8 mouse cellular contexts compared by ENCODE assay signal in genomic region chr12:26414451-26415103, GRCm38 (mm10). TPM values are rescaled to one million over a fixed set of nuclear protein-coding genes. Genes with fewer than 3 reads are reported as not detected.
DNase-seq lines count a peak whose midpoint lies in the region; ATAC-seq and TF ChIP-seq lines count a peak whose summit lies in the region.

No protein-coding gene starts in this region.

- peak overlapping the region; percentile 78 for H3K4me3 ChIP-seq in intestine, embryonic 14.5 days (ENCODE audit: low read depth, low read length)
- peak overlapping the region; percentile 92 for H3K4me3 ChIP-seq in lung, postnatal 0 days (ENCODE audit: low read depth, low read length)

- peaks cover 23% of the 10 kb centered on the region for H3K4me1 ChIP-seq in intestine, embryonic 14.5 days (replicated peaks; ENCODE audit: control insufficient read depth, insufficient read depth, low read length)
- H3K4me1 ChIP-seq in lung, postnatal 0 days (ENCODE audit: insufficient read depth, low read depth, low read length) = peaks cover 24% of the 10 kb centered on the region

- intact Hi-C loops in gastrocnemius, postnatal 14 days (cut with DNase I; ENCODE audit: low total_unique reads) = loop anchor here (5.0 kb wide), 1 partner anchor 97 kb away; no protein-coding TSS in a partner anchor

- under 1% methylated on average over 59 of the region's 64 CpGs for WGBS in intestine, embryonic 14.5 days
- 0% methylated on average over 55 of the region's 64 CpGs for WGBS in lung, postnatal 0 days

- peak; percentile 57 for DNase-seq in right cerebral cortex, postnatal 4 days
- DNase-seq in right cerebral cortex, adult 18-20 months = no peak
- DNase-seq in cerebellum, adult 8-10 months = peak; percentile 69
- peak; percentile 50 for DNase-seq in gastrocnemius, postnatal 14 days
- DNase-seq in intestine, embryonic 14.5 days (ENCODE audit: low spot score) = peak; percentile 84
- peak; percentile 54 for DNase-seq in lung, postnatal 0 days (ENCODE audit: low spot score)
- DNase-seq in spleen, postnatal 10 days (ENCODE audit: low spot score in 2 of 2) = peak; percentile 60 to 63
- no peak for DNase-seq in layer of hippocampus, adult 18-20 months (ENCODE audit: low spot score in 2 of 2)

- peak overlapping the region; percentile 71 for H3K4me2 ChIP-seq in intestine, embryonic 14.5 days (ENCODE audit: low read length)
- peak overlapping the region; percentile 87 for H3K4me2 ChIP-seq in lung, postnatal 0 days (replicated peaks; ENCODE audit: low read depth, low read length)

- TF ChIP-seq EP300 in lung, postnatal 0 days (IDR thresholded peaks at IDR 0.05) = no peak

- no peak for TF ChIP-seq CTCF in lung, postnatal 0 days (IDR thresholded peaks at IDR 0.05)

- H3K27me3 ChIP-seq in intestine, embryonic 14.5 days (replicated peaks; ENCODE audit: control insufficient read depth, insufficient read depth, low read length) = no peaks in the 10 kb centered on the region
- no peaks in the 10 kb centered on the region for H3K27me3 ChIP-seq in lung, postnatal 0 days (replicated peaks; ENCODE audit: insufficient read depth, low read length)

- no peaks in the 10 kb centered on the region for H3K9me3 ChIP-seq in intestine, embryonic 14.5 days (ENCODE audit: control insufficient read depth, low read length)
- H3K9me3 ChIP-seq in lung, postnatal 0 days (ENCODE audit: low read length) = no peaks in the 10 kb centered on the region

- H3K9ac ChIP-seq in intestine, embryonic 14.5 days (ENCODE audit: low read length) = peak overlapping the region; percentile 95
- H3K9ac ChIP-seq in lung, postnatal 0 days (replicated peaks; ENCODE audit: low read depth) = peak overlapping the region; percentile 82

- peak; percentile 75 for ATAC-seq in intestine, embryonic 14.5 days (replicated peaks; ENCODE audit: low FRiP score, low TSS enrichment, low read depth)
- peak; percentile 55 for ATAC-seq in lung, postnatal 0 days

- no peaks in the 10 kb centered on the region; the same call in 1 of the 2 replicates for H3K36me3 ChIP-seq in intestine, embryonic 14.5 days (ENCODE audit: control insufficient read depth, insufficient read depth, low read length)
- no peaks in the 10 kb centered on the region for H3K36me3 ChIP-seq in lung, postnatal 0 days (ENCODE audit: insufficient read depth, low read length)

- peak overlapping the region; percentile 54; the same call in 1 of the 2 replicates for H3K27ac ChIP-seq in intestine, embryonic 14.5 days (ENCODE audit: low read depth)
- peak overlapping the region; percentile 66 for H3K27ac ChIP-seq in lung, postnatal 0 days (ENCODE audit: low read length)

RNA-seq across cellular contexts. Expression of gene Rnf144a, which starts 0.5 kb away (rescaled TPM):
- 10 to 100 TPM; 18.7 to 22.9 TPM for total RNA-seq in gastrocnemius, postnatal 14 days (2021)
- polyA plus RNA-seq in intestine, embryonic 14.5 days (2014; fragmentation: Nextera tagmentation; extraction: Ambion mirVana) = 19.6 and 22.4 TPM in 2 replicates
- 69.6 and 73.7 TPM in 2 replicates for polyA plus RNA-seq in lung, postnatal 0 days (2015; fragmentation: Nextera tagmentation; extraction: Ambion mirVana)
- 10 to 100 TPM; 23.4 to 24.4 TPM for total RNA-seq in layer of hippocampus, adult 18-20 months (2021)

RNA-seq across cellular contexts. Expression of gene Rsad2, which starts 41.7 kb away (rescaled TPM):
- 1 to 10 TPM; 1.4 to 1.5 TPM for total RNA-seq in gastrocnemius, postnatal 14 days (2021)
- polyA plus RNA-seq in intestine, embryonic 14.5 days (2014; fragmentation: Nextera tagmentation; extraction: Ambion mirVana) = 1.1 and 1.8 TPM in 2 replicates
- 11.5 and 13.3 TPM in 2 replicates for polyA plus RNA-seq in lung, postnatal 0 days (2015; fragmentation: Nextera tagmentation; extraction: Ambion mirVana)
- under 1 TPM; 0.48 to 0.84 TPM for total RNA-seq in layer of hippocampus, adult 18-20 months (2021)

RNA-seq across cellular contexts. Expression of gene Cmpk2, which starts 54.4 kb away (rescaled TPM):
- 1 to 10 TPM; 2.9 to 3.0 TPM for total RNA-seq in gastrocnemius, postnatal 14 days (2021)
- polyA plus RNA-seq in intestine, embryonic 14.5 days (2014; fragmentation: Nextera tagmentation; extraction: Ambion mirVana) = 4.7 and 5.2 TPM in 2 replicates
- polyA plus RNA-seq in lung, postnatal 0 days (2015; fragmentation: Nextera tagmentation; extraction: Ambion mirVana) = 9.8 and 9.9 TPM in 2 replicates
- total RNA-seq in layer of hippocampus, adult 18-20 months (2021) = 10 to 100 TPM; 14.5 to 16.2 TPM

Comparison
In these comparisons a context has a peak if more than half of its experiments do, and no peak if none do; other contexts are left out.
1. DNase-seq: peak in right cerebral cortex, postnatal 4 days (single experiment), cerebellum, adult 8-10 months (single experiment), gastrocnemius, postnatal 14 days (single experiment), intestine, embryonic 14.5 days (single experiment), lung, postnatal 0 days (single experiment) and spleen, postnatal 10 days (2 of 2); none in right cerebral cortex, adult 18-20 months (single experiment) and layer of hippocampus, adult 18-20 months (0 of 2).